In genomic region chr4:83357738-83358137, GRCm38 (mm10) we compare ENCODE assay signal across 29 mouse cellular contexts.
"Had no signal": no experiment of that assay in that cellular context is flagged by ENCODE, and none has a peak within 500 bp of the region (broad histone marks: within the 10 kb centered on the region; RNA-seq: fewer than 3 reads in every experiment).

No protein-coding gene starts in this region.

- H3K36me3 ChIP-seq: limb, embryonic 10.5 days; limb, embryonic 12.5 days; limb, embryonic 13.5 days; limb, embryonic 15.5 days; liver, embryonic 12.5 days; liver, embryonic 13.5 days; liver, embryonic 15.5 days; lung, embryonic 15.5 days; midbrain, embryonic 10.5 days; midbrain, embryonic 12.5 days; midbrain, embryonic 13.5 days; midbrain, embryonic 15.5 days; neural tube, embryonic 12.5 days had no signal

- H3K9me3 ChIP-seq: limb, embryonic 10.5 days; limb, embryonic 15.5 days; liver, embryonic 12.5 days; liver, embryonic 15.5 days; lung, embryonic 15.5 days; midbrain, embryonic 10.5 days had no signal

- DNase-seq: left cerebral cortex, postnatal 4 days; liver; liver, embryonic 13.5 days; liver, postnatal 0 days; lung, adult 18-20 months; lung, postnatal 10 days; lung, postnatal 14 days; lung, postnatal 36 days; midbrain, embryonic 14.5 days had no signal

- H3K27me3 ChIP-seq: limb, embryonic 12.5 days; limb, embryonic 13.5 days; limb, embryonic 15.5 days; liver, embryonic 12.5 days; liver, embryonic 13.5 days; liver, embryonic 15.5 days; lung, embryonic 15.5 days; midbrain, embryonic 12.5 days; midbrain, embryonic 13.5 days; midbrain, embryonic 15.5 days; neural tube, embryonic 12.5 days had no signal

- ATAC-seq: liver, embryonic 12.5 days; liver, postnatal 0 days; midbrain, embryonic 13.5 days; midbrain, embryonic 15.5 days; midbrain, embryonic 16.5 days had no signal

- H3K4me3 ChIP-seq: left cerebral cortex, adult 2 months; limb, embryonic 10.5 days; limb, embryonic 12.5 days; limb, embryonic 13.5 days; limb, embryonic 15.5 days; liver, embryonic 12.5 days; liver, embryonic 13.5 days; liver, embryonic 15.5 days; lung, embryonic 15.5 days; megakaryocyte, embryonic 14.5 days; midbrain, embryonic 10.5 days; midbrain, embryonic 12.5 days; midbrain, embryonic 13.5 days; midbrain, embryonic 15.5 days; myocyte; neural tube, embryonic 12.5 days had no signal

- H3K4me2 ChIP-seq: limb, embryonic 12.5 days; limb, embryonic 13.5 days; limb, embryonic 15.5 days; liver, embryonic 11.5 days; liver, embryonic 12.5 days; liver, embryonic 13.5 days; liver, embryonic 15.5 days; lung, embryonic 15.5 days; midbrain, embryonic 11.5 days; midbrain, embryonic 12.5 days; midbrain, embryonic 13.5 days; midbrain, embryonic 15.5 days; neural tube, embryonic 12.5 days had no signal

- H3K9ac ChIP-seq: limb, embryonic 12.5 days; limb, embryonic 13.5 days; limb, embryonic 15.5 days; liver, embryonic 12.5 days; liver, embryonic 13.5 days; liver, embryonic 14.5 days; liver, embryonic 15.5 days; liver, postnatal 0 days; lung, embryonic 15.5 days; midbrain, embryonic 12.5 days; midbrain, embryonic 13.5 days; midbrain, embryonic 15.5 days; neural tube, embryonic 12.5 days had no signal

- H3K4me1 ChIP-seq: limb, embryonic 10.5 days; limb, embryonic 13.5 days; limb, embryonic 15.5 days; liver, embryonic 12.5 days; liver, embryonic 13.5 days; liver, embryonic 15.5 days; lung, embryonic 15.5 days; midbrain, embryonic 10.5 days; midbrain, embryonic 12.5 days; midbrain, embryonic 13.5 days; midbrain, embryonic 15.5 days; neural tube, embryonic 12.5 days had no signal

- H3K27ac ChIP-seq: left cerebral cortex, adult 2 months; limb, embryonic 10.5 days; limb, embryonic 12.5 days; limb, embryonic 13.5 days; limb, embryonic 15.5 days; liver, embryonic 12.5 days; liver, embryonic 13.5 days; liver, embryonic 14.5 days; liver, embryonic 15.5 days; lung, embryonic 15.5 days; macrophage; midbrain, embryonic 10.5 days; midbrain, embryonic 12.5 days; midbrain, embryonic 13.5 days; midbrain, embryonic 15.5 days; neural tube, embryonic 12.5 days had no signal
